Mouse (Mus musculus): ENCODE measurements at regions not wholly inside any gene's neighbourhood (a gene's known extent, or its start where the extent isn't known, plus 50 kb on each side); places are given as distances from the start of the nearest gene placed in this dataset.

GRCm38 (mm10) chr3:130828346-130828745 is 98.1 kb upstream of the Rpl34 start:
- DNase-seq (ENCODE audit: low read depth, low spot score): no peak

- no peak for DNase-seq (ENCODE audit: low read depth, low spot score)
Observed at GRCm38 (mm10) chr3:130827934-130828333, 97.7 kb upstream of the Rpl34 start.

- peak; percentile 40 for DNase-seq (ENCODE audit: low read depth, low spot score)
Observed at GRCm38 (mm10) chr3:130827021-130827420, 96.8 kb upstream of the Rpl34 start.

GRCm38 (mm10) chr3:130819837-130820098 is 89.6 kb upstream of the Rpl34 start:
- DNase-seq (ENCODE audit: low read depth, low spot score): no peak

GRCm38 (mm10) chr3:130819031-130819836 is 89.0 kb upstream of the Rpl34 start:
- no peak for DNase-seq (ENCODE audit: low read depth, low spot score)

GRCm38 (mm10) chr3:130818467-130819030 is 88.4 kb upstream of the Rpl34 start:
- DNase-seq (ENCODE audit: low read depth, low spot score): peak; percentile 95

GRCm38 (mm10) chr3:130809696-130810665 is 79.8 kb upstream of the Rpl34 start:
- no peak for DNase-seq (ENCODE audit: low read depth, low spot score)

GRCm38 (mm10) chr3:130805345-130805744 is 75.1 kb upstream of the Rpl34 start:
- DNase-seq (ENCODE audit: low read depth, low spot score): no peak

GRCm38 (mm10) chr3:130804327-130804662 is 74.1 kb upstream of the Rpl34 start:
- DNase-seq (ENCODE audit: low read depth, low spot score): no peak

GRCm38 (mm10) chr3:130803591-130804326 is 73.6 kb upstream of the Rpl34 start:
- DNase-seq (ENCODE audit: low read depth, low spot score): no peak

- no peak for DNase-seq (ENCODE audit: low read depth, low spot score)
Observed at GRCm38 (mm10) chr3:130800016-130800415, 69.8 kb upstream of the Rpl34 start.

- peak; percentile 78 for DNase-seq (ENCODE audit: low read depth, low spot score)
Observed at GRCm38 (mm10) chr3:130797956-130798355, 67.8 kb upstream of the Rpl34 start.

- DNase-seq (ENCODE audit: low read depth, low spot score): no peak
Observed at GRCm38 (mm10) chr3:130796531-130796930, 66.3 kb upstream of the Rpl34 start.

- no peak for DNase-seq (ENCODE audit: low read depth, low spot score)
Observed at GRCm38 (mm10) chr3:130795396-130795795, 65.2 kb upstream of the Rpl34 start.

- peak; percentile 39 for DNase-seq (ENCODE audit: low read depth, low spot score)
Observed at GRCm38 (mm10) chr3:130794142-130794925, 64.1 kb upstream of the Rpl34 start.

- no peak for DNase-seq (ENCODE audit: low read depth, low spot score)
Observed at GRCm38 (mm10) chr3:130780706-130781240, 50.6 kb upstream of the Rpl34 start.

All from ZHBTc4 (cell line).